Mouse (Mus musculus): ENCODE data around the gene Gm10959. TPM values are rescaled to one million over a fixed set of nuclear protein-coding genes. Genes with fewer than 3 reads are reported as not detected.

The Gm10959 gene
- polyA plus RNA-seq, 1 experiment from 2014 or later = not detected

- Histone ChIP-seq H3K4me3 (ENCODE audit: low read depth, low read length) (no peak overlapping the region), H3K27ac (ENCODE audit: low read depth, low read length) (no peak overlapping the region), H3K27me3 (replicated peaks; ENCODE audit: control insufficient read depth, insufficient read depth, low read length) (no peaks in the 10 kb centered on the region), H3K4me2 (no peak overlapping the region), H3K36me3 (ENCODE audit: control insufficient read depth, insufficient read depth, low read length) (no peaks in the 10 kb centered on the region), H3K9me3 (ENCODE audit: control insufficient read depth, low read length) (no peaks in the 10 kb centered on the region), H3K4me1 (replicated peaks; ENCODE audit: control insufficient read depth, insufficient read depth, low read length) (no peaks in the 10 kb centered on the region), H3K9ac (ENCODE audit: low read depth, low read length) (no peak overlapping the region)
- 80% methylated on average over 2 of the region's 2 CpGs for WGBS
- ATAC-seq (replicated peaks; ENCODE audit: low FRiP score) (no peak), DNase-seq (ENCODE audit: low spot score) (no peak)
These were observed 42.3 kb downstream of the Gm10959 start for GRCm38 (mm10) chr3:122876870-122877269.

- no peaks in the 10 kb centered on the region for H3K36me3 ChIP-seq (ENCODE audit: control insufficient read depth, insufficient read depth, low read length)
- H3K4me3 ChIP-seq (ENCODE audit: low read depth, low read length) = no peak overlapping the region
- H3K4me2 ChIP-seq = no peak overlapping the region
- H3K9ac ChIP-seq (ENCODE audit: low read depth, low read length) = no peak overlapping the region
- DNase-seq (ENCODE audit: low spot score) = no peak
- no peak for ATAC-seq (replicated peaks; ENCODE audit: low FRiP score)
- H3K27ac ChIP-seq (ENCODE audit: low read depth, low read length) = no peak overlapping the region
- 60% methylated on average over 1 of the region's 1 CpGs for WGBS
- H3K9me3 ChIP-seq (ENCODE audit: control insufficient read depth, low read length) = no peaks in the 10 kb centered on the region
- no peaks in the 10 kb centered on the region for H3K4me1 ChIP-seq (replicated peaks; ENCODE audit: control insufficient read depth, insufficient read depth, low read length)
- no peaks in the 10 kb centered on the region for H3K27me3 ChIP-seq (replicated peaks; ENCODE audit: control insufficient read depth, insufficient read depth, low read length)
These were observed 47.6 kb downstream of the Gm10959 start for GRCm38 (mm10) chr3:122871596-122871995.

GRCm38 (mm10) chr3:122868270-122868669, 50.9 kb downstream of the Gm10959 start:
- Histone ChIP-seq H3K9me3 (ENCODE audit: control insufficient read depth, low read length) (no peaks in the 10 kb centered on the region), H3K9ac (ENCODE audit: low read depth, low read length) (no peak overlapping the region), H3K27ac (ENCODE audit: low read depth, low read length) (no peak overlapping the region), H3K4me3 (ENCODE audit: low read depth, low read length) (no peak overlapping the region), H3K36me3 (ENCODE audit: control insufficient read depth, insufficient read depth, low read length) (no peaks in the 10 kb centered on the region), H3K4me2 (no peak overlapping the region), H3K27me3 (replicated peaks; ENCODE audit: control insufficient read depth, insufficient read depth, low read length) (no peaks in the 10 kb centered on the region), H3K4me1 (replicated peaks; ENCODE audit: control insufficient read depth, insufficient read depth, low read length) (no peaks in the 10 kb centered on the region)
- 71% methylated on average over 1 of the region's 1 CpGs for WGBS
- ATAC-seq (replicated peaks; ENCODE audit: low FRiP score) (no peak), DNase-seq (ENCODE audit: low spot score) (no peak)

GRCm38 (mm10) chr3:122865092-122865491, 54.1 kb downstream of the Gm10959 start:
- no peaks in the 10 kb centered on the region for H3K36me3 ChIP-seq (ENCODE audit: control insufficient read depth, insufficient read depth, low read length)
- ATAC-seq (replicated peaks; ENCODE audit: low FRiP score) = no peak
- H3K9ac ChIP-seq (ENCODE audit: low read depth, low read length) = no peak overlapping the region
- no peak overlapping the region for H3K4me2 ChIP-seq
- no peaks in the 10 kb centered on the region for H3K27me3 ChIP-seq (replicated peaks; ENCODE audit: control insufficient read depth, insufficient read depth, low read length)
- H3K9me3 ChIP-seq (ENCODE audit: control insufficient read depth, low read length) = no peaks in the 10 kb centered on the region
- H3K4me1 ChIP-seq (replicated peaks; ENCODE audit: control insufficient read depth, insufficient read depth, low read length) = no peaks in the 10 kb centered on the region
- 81% methylated on average over 4 of the region's 4 CpGs for WGBS
- no peak for DNase-seq (ENCODE audit: low spot score)
- no peak overlapping the region for H3K27ac ChIP-seq (ENCODE audit: low read depth, low read length)
- no peak overlapping the region for H3K4me3 ChIP-seq (ENCODE audit: low read depth, low read length)

Other genes starting within 250 kb of the Gm10959 start
- gene Pde5a, start 190.4 kb downstream of the Gm10959 start, polyA plus RNA-seq (2014; fragmentation: Nextera tagmentation; extraction: Ambion mirVana) = 4.5 and 4.9 TPM in 2 replicates
- gene Fabp2, start 24.3 kb downstream of the Gm10959 start, polyA plus RNA-seq (2014; fragmentation: Nextera tagmentation; extraction: Ambion mirVana) = 4.3 and 5.4 TPM in 2 replicates
- gene 1810037I17Rik, start 4.8 kb upstream of the Gm10959 start, polyA plus RNA-seq (2014; fragmentation: Nextera tagmentation; extraction: Ambion mirVana) = 123 and 134 TPM in 2 replicates
- gene Usp53, start 65.2 kb upstream of the Gm10959 start, polyA plus RNA-seq (2014; fragmentation: Nextera tagmentation; extraction: Ambion mirVana) = 4.1 TPM in 2 replicates
- 0.70 TPM in 1 of 2 replicates, not detected in the other for gene Myoz2, start 115.7 kb upstream of the Gm10959 start, polyA plus RNA-seq (2014; fragmentation: Nextera tagmentation; extraction: Ambion mirVana)

Data from liver, embryonic 11.5 days (tissue).